Mouse (Mus musculus): ENCODE results near the gene Gng7.

DNA sequence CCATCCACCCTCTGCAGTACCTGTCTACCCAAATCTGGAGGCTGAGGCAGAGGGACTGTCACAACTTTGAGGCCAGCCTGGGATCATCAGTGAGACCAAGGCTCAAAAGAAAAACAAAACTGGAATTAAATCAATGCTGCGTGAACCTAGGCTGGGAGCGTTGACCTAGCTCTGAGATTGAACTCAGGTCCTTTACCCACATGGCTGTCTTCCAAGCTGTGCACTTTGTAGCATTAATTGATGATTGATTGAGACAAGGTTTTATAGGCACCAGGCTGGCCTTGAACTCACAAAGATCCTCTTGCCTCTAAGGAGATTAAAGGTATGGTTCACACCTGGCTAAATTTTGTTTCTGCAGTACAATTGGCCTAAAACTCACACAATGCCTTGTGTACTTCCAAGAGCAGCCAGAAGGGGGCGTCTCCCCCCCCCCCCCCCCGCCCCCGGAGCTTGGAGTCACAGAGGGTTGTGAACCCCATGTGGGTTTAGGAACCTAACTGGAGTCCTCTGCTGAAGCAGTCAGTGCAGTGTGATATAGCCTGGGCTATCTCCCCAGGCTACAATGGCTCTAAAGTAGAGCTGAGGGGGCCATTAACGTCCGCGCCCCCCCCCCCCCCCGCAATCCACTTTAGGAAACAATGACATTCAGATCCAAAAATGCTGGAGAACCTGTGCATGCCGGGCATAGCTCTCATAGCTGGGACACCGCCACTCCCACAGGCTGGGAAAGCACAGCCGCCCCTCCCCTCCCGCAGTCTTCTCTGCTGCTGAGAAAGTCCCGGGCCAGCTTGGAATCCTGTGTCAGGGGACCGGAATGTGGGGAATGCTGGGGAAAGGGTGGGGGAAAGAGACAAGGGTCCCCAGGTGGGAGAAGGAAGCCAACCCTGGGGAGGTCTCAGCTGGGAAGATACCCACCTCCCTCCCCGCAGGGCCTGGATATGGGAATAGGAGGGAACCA is 53.9 kb downstream of the Gng7 start:
- TF ChIP-seq CTCF (IDR thresholded peaks at IDR 0.05; ENCODE audit: borderline replicate concordance, control insufficient read depth, extremely low read depth, insufficient read depth, low read length, poor library complexity) (peak; percentile 36; the same call in 1 of the 2 replicates), POLR2A (IDR thresholded peaks at IDR 0.05; ENCODE audit: control insufficient read depth, extremely low read depth, insufficient read depth, low read length, poor library complexity) (no peak)
